Mouse (Mus musculus) midbrain, embryonic 10.5 days (tissue): Measurements from ENCODE around the gene Mrps18a. TPM values are rescaled to one million over a fixed set of nuclear protein-coding genes. Genes with fewer than 3 reads are reported as not detected.

Experiments
- DNase-seq: peaks from one replicate; pipeline ENCODE4 v3.0.0-alpha.2; 2017; ENCODE audit warnings: low spot score
- H3K27ac ChIP-seq: fragments of 300-500 bp; sonication (generic); replicated peaks from 2 replicates; pipeline ENCODE4 v1.5.1; 2016; ENCODE audit warnings: mild to moderate bottlenecking
- H3K27me3 ChIP-seq: fragments of 300-500 bp; sonication (generic); 2 replicates; pipeline ENCODE4 v1.6.1; 2016; ENCODE audit warnings: low read depth, mild to moderate bottlenecking; ENCODE audit not compliant: poor library complexity, severe bottlenecking
- H3K36me3 ChIP-seq: fragments of 300-500 bp; sonication (generic); 2 replicates; pipeline ENCODE4 v1.6.1; 2016; ENCODE audit warnings: mild to moderate bottlenecking, moderate library complexity
- H3K4me1 ChIP-seq: fragments of 300-500 bp; sonication (generic); 2 replicates; pipeline ENCODE4 v1.6.1; 2016
- H3K4me3 ChIP-seq: fragments of 300-500 bp; sonication (generic); 2 replicates; pipeline ENCODE4 v1.5.1; 2016; ENCODE audit warnings: mild to moderate bottlenecking, moderate library complexity
- H3K9me3 ChIP-seq: fragments of 300-500 bp; sonication (generic); replicated peaks from 2 replicates; pipeline ENCODE4 v1.6.1; 2016; ENCODE audit warnings: mild to moderate bottlenecking
- WGBS: fragments of 180-500 bp; shearing (Covaris S2); methylation state at CpG from one replicate; pipeline ENCODE4 v1.1.7; 2016; 5-methylcytosine and 5-hydroxymethylcytosine counted together
- polyA plus RNA-seq: library from polyadenylated mRNA; unstranded; fragments of >200 nt; fragmentation: Nextera tagmentation; extraction: Ambion mirVana; gene quantifications from 2 replicates; pipeline ENCODE4 v1.2.1, GENCODE M21; 2016

Gene Mrps18a
- 143 and 156 TPM in 2 replicates for polyA plus RNA-seq

DNA sequence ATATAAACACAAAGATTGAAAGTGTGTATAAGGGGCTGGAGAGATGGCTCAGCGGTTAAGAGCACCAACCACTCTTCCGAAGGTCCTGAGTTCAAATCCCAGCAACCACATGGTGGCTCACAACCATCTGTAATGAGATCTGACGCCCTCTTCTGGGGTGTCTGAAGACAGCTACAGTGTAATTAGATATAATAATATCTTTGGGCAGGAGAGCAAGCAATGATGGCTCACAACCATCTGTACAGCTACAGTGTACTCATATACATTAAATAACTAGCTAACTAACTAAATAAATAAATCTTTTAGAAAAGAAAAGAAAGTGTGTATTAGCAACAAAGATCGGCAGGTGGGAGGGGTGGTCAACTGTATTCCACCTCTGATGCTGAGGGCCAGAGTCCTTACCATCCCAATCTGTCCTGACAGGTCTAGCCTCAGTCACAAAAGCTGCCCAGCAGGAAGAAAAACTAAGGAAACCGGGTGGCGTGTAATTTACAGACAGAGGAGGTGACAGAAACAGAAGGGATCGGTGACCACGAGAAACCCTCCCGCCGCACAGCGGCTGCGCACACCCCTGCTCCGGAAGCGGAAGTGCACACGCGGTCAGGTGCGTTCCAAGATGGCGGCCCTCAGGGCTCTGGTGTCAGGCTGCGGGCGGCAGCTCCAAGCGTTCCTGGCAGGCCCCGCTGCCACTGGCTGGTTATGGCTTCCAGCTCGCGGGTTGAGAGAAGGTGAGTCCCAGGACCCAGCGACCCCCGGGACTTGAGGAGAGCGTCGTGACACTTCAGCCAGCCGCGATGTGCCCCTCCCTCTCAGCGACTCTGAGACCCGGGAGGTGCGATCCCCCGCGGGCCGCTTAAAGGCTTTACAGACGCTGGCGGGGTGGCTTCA lies at the start of gene Mrps18a:
Gene Mrps18a, plus strand, starts transcription at position 585 of the 888 bp plus-strand sequence.
- peak; percentile 85 for DNase-seq
- peaks cover 7% of the 10 kb centered on the region; the same call in 1 of the 2 replicates for H3K27me3 ChIP-seq
- peaks cover 19% of the 10 kb centered on the region for H3K36me3 ChIP-seq
- 6% methylated on average over 38 of the region's 38 CpGs for WGBS
- H3K27ac ChIP-seq: peak within 1 kb of the TSS; percentile 87
- no peaks in the 10 kb centered on the region for H3K9me3 ChIP-seq
- H3K4me3 ChIP-seq: peak within 1 kb of the TSS; percentile 82
- peaks cover 21% of the 10 kb centered on the region for H3K4me1 ChIP-seq

DNA sequence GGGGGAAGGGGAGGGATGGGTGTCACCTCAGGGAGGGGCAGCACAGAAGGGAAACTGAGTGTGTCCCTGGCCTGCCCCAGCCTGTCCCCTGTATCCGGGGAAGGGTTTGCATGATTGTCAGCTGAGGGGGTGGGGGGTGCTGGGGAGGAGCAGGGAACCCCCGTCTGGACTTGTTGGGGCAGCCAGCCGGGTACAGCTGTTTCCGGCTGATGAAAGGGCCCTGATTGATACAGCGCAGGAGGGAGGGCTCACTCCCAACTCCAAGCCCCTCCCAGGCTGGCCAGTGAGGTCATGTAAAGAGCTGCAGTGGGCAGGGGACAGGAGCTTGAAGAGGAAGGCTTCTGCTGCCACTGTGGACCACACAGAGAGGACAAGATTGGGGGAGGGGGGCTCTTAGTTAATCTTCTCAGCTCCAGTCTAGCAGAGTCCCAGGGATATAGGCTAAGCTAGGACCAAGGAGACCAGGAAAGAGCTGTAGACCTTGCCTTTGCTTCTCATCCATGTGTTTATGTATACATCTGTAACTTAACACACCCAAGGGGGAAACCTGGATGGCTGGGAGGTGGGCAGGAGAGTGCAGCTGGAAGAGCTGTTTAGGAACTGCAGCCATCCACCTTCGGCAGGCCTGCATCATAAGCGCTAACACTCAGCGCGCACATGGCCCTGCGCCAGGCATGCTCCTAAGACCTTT lies 47.4 kb upstream of the Mrps18a start:
- Histone ChIP-seq H3K27me3 (no peaks in the 10 kb centered on the region), H3K9me3 (no peaks in the 10 kb centered on the region), H3K4me1 (peaks cover 13% of the 10 kb centered on the region), H3K4me3 (0 out of 2 replicates have a peak overlapping the region, but pooled peaks have one; percentile 0), H3K27ac (peak overlapping the region; percentile 76), H3K36me3 (no peaks in the 10 kb centered on the region)
- peak; percentile 44 for DNase-seq
- WGBS: 40% methylated on average over 10 of the region's 10 CpGs

DNA sequence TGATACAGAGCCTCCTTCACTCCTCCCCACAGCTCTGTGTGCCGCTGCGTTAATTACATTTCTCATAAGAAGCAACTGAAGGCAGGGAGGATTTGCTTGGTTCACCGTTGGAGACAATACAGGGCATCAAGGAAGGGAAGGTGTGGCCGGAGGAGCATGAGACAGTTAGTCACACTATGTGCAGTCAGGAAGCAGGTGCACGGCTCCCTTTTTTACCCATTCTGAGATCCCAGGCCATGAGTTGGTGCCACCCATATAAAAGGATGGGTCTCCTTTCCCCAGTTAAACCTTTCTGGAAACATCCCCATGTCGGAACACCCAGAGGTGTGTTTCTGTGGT lies 46.8 kb upstream of the Mrps18a start:
- WGBS: 53% methylated on average over 6 of the region's 6 CpGs
- H3K36me3 ChIP-seq: no peaks in the 10 kb centered on the region
- H3K27ac ChIP-seq: peak overlapping the region; percentile 76
- no peaks in the 10 kb centered on the region for H3K27me3 ChIP-seq
- H3K9me3 ChIP-seq: no peaks in the 10 kb centered on the region
- H3K4me3 ChIP-seq: no peak overlapping the region
- H3K4me1 ChIP-seq: peaks cover 13% of the 10 kb centered on the region
- no peak for DNase-seq

DNA sequence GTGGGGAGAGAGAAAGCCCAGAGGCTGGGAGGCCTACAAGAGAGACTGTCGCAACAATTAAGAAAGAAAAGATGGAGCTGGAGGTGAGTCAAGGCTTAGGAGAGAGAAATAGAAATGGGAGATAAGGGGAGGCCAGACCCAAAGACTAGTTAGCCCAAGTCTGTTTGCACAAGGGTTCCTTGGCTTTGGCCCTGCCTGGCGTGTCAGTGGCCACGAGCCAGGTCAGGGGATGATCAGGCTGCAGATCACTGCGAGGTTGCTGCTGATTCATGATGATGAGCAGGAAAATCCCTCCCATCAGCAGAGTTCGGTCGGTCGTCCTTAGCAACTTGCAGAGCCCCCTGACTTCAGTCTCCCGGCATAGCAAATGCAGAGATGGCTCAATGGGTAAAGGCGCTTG lies 40.7 kb upstream of the Mrps18a start:
- H3K36me3 ChIP-seq: no peaks in the 10 kb centered on the region
- H3K27me3 ChIP-seq: no peaks in the 10 kb centered on the region
- H3K9me3 ChIP-seq: no peaks in the 10 kb centered on the region
- 67% methylated on average over 9 of the region's 9 CpGs for WGBS
- DNase-seq: no peak
- H3K4me1 ChIP-seq: 0 out of 2 replicates have a peak, but pooled peaks cover 5% of the 10 kb centered on the region
- no peak overlapping the region for H3K27ac ChIP-seq
- no peak overlapping the region for H3K4me3 ChIP-seq

DNA sequence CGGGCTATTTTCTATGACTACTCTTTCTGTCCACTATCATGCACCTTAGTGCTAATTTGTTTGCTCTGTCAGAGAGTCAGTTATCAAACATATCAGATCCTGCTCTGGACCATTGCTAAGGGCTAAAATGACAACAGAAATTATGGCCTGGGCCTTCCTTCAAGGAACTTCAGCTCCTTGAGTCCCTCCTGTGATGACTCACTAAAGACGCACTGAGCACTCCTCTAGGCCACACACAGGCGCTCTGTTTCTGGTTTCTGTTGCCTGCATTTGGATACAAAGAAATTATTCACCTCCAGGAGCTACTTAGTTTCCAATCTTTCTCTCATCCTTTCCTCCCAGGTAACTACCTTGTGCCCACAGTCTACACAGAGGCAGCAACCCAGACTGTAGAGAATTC lies 39.3 kb upstream of the Mrps18a start:
- Histone ChIP-seq H3K9me3 (no peaks in the 10 kb centered on the region), H3K27ac (no peak overlapping the region), H3K4me1 (0 out of 2 replicates have a peak, but pooled peaks cover 5% of the 10 kb centered on the region), H3K4me3 (no peak overlapping the region), H3K36me3 (no peaks in the 10 kb centered on the region), H3K27me3 (no peaks in the 10 kb centered on the region)
- DNase-seq: no peak
- 93% methylated on average over 3 of the region's 3 CpGs for WGBS

DNA sequence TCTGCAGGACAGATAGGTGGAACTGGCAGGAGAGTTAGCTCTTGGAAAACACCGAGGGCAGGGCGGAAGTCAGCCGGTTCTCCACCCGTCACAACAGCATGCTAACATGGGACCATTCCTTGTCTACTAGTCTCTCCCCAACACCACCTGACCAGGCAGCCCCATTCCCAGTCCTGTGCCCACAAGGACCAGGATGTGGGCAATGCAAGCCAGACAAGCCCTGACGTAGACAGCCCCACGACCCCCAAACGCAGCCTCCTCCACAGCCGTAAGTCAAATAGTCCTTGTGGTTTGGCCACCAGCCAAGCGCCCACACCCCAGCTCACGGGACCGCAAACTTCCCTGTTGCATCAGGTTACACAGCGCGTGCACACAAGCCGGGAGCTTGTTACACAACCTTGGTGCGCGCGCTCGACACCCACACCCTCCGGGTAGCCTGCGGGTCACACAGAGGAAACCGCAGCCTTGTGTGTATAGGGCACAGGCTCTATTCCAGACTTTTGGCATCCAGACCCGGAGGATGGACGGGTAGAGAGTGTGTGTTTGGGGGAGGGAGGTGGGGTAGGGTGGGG lies 37.0 kb upstream of the Mrps18a start:
- no peaks in the 10 kb centered on the region for H3K27me3 ChIP-seq
- no peaks in the 10 kb centered on the region for H3K36me3 ChIP-seq
- DNase-seq: no peak
- H3K9me3 ChIP-seq: no peaks in the 10 kb centered on the region
- no peak overlapping the region for H3K27ac ChIP-seq
- H3K4me3 ChIP-seq: no peak overlapping the region
- WGBS: 86% methylated on average over 23 of the region's 23 CpGs
- H3K4me1 ChIP-seq: 0 out of 2 replicates have a peak, but pooled peaks cover 5% of the 10 kb centered on the region

DNA sequence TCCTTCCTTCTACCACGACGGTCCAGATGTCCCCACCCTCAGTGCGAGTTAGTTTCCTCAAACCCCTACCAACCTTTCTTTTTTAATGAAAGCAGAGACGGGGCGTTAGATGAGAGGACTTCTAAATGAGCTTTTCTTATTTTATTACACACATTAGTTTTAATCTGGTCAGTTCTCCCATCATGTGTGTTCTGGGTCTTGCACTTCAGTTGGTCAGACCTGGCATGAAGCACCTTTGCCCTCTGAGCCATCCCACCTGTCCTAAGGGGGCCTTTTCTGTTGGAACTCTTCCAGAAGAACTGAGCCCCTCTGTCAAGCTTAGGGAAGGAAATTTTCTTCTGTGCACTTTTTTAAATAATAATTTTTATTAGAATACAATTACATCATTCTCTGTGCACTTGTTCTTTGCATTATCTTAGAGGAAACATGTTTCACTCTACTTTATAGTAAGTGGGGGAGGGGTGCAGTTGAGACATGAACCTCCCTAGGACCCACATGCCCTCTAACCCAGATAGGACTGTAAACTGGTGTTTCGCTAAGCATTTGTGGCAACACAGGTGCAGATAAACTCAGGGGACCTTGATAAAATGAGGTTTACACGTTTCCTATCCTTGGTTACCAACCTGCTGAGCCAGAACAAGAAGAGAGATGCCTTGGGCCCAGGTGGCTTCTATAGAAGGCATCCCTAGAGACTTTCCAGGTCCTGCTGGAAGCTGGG lies 36.2 kb upstream of the Mrps18a start:
- Histone ChIP-seq H3K27ac (no peak overlapping the region), H3K9me3 (peaks cover 2% of the 10 kb centered on the region; the same call in 1 of the 2 replicates), H3K27me3 (no peaks in the 10 kb centered on the region), H3K4me1 (0 out of 2 replicates have a peak, but pooled peaks cover 5% of the 10 kb centered on the region), H3K4me3 (no peak overlapping the region), H3K36me3 (no peaks in the 10 kb centered on the region)
- DNase-seq: no peak
- 78% methylated on average over 7 of the region's 7 CpGs for WGBS

DNA sequence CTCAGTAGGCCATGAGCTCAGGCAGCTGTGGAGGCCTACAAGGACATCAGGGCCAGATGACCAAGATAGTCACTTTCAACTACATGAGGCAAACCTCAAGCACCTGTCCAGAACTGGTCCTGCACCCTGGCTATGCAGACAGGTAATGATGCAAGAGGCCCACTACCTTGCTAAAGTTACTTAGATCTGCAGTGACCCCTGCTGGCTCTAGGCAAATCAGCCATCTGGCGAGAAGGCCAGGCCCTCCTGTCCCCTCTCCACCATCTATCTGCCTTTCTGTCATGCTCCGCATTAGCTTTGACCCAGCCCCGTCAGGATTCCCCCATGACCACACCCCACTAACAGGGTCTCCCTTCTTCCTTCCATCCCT lies 35.7 kb upstream of the Mrps18a start:
- H3K27ac ChIP-seq: no peak overlapping the region
- H3K9me3 ChIP-seq: peaks cover 2% of the 10 kb centered on the region; the same call in 1 of the 2 replicates
- no peaks in the 10 kb centered on the region for H3K27me3 ChIP-seq
- DNase-seq: no peak
- H3K4me3 ChIP-seq: no peak overlapping the region
- WGBS: 58% methylated on average over 3 of the region's 3 CpGs
- H3K4me1 ChIP-seq: peaks cover 5% of the 10 kb centered on the region; the same call in 1 of the 2 replicates
- no peaks in the 10 kb centered on the region for H3K36me3 ChIP-seq

DNA sequence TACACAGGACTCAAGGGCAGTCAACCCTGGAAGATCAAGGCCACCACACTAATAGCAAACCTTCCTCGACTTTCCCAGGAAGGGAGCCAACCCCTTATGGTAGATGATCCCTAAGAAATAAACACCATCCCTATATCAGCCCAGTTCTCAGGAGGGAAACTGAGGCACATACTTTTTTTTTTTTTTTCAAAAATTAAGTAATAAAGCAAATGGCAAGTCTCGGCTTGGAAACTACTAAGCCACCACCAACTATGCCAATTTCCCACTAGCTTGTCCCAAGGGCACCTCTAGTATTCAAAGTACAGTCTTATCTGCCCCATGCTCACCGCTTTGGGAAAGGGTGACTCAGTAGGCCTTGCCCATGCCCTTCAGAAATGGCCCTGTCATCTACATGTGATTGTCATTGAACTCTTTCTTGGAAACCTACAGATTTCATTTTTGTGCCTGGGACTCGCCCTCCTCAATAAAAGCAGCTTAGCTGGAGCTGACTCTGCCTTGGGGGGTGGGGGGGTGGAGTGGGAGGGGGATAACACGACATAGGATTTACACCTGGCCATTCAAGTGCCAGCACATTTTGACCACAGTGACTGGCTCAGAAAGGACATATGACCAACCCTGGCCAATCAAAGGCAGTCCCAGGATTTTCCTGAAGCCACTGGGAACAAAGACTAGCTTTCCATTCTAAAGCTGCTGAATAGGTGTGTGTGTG lies 35.1 kb upstream of the Mrps18a start:
- H3K36me3 ChIP-seq: no peaks in the 10 kb centered on the region
- peaks cover 2% of the 10 kb centered on the region; the same call in 1 of the 2 replicates for H3K9me3 ChIP-seq
- H3K4me1 ChIP-seq: peaks cover 9% of the 10 kb centered on the region
- H3K27me3 ChIP-seq: no peaks in the 10 kb centered on the region
- no peak overlapping the region for H3K27ac ChIP-seq
- DNase-seq: no peak
- 73% methylated on average over 5 of the region's 5 CpGs for WGBS
- H3K4me3 ChIP-seq: no peak overlapping the region

DNA sequence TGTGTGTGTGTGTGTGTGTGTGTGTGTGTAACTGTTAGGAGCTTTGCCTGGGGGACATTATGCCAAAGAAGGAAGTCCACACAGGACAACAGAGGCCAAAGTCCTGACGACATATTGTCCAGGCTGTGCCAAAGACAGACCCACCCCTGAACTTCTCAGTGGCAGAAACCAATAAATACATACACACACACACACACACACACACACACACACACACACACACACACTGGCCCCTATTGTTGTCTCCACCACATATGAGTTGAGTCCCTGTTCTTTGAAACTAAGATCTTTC lies 34.6 kb upstream of the Mrps18a start:
- H3K4me3 ChIP-seq: no peak overlapping the region
- 90% methylated on average over 1 of the region's 1 CpGs for WGBS
- no peaks in the 10 kb centered on the region for H3K36me3 ChIP-seq
- peaks cover 14% of the 10 kb centered on the region for H3K4me1 ChIP-seq
- no peak overlapping the region for H3K27ac ChIP-seq
- peaks cover 2% of the 10 kb centered on the region; the same call in 1 of the 2 replicates for H3K9me3 ChIP-seq
- no peaks in the 10 kb centered on the region for H3K27me3 ChIP-seq
- no peak for DNase-seq

DNA sequence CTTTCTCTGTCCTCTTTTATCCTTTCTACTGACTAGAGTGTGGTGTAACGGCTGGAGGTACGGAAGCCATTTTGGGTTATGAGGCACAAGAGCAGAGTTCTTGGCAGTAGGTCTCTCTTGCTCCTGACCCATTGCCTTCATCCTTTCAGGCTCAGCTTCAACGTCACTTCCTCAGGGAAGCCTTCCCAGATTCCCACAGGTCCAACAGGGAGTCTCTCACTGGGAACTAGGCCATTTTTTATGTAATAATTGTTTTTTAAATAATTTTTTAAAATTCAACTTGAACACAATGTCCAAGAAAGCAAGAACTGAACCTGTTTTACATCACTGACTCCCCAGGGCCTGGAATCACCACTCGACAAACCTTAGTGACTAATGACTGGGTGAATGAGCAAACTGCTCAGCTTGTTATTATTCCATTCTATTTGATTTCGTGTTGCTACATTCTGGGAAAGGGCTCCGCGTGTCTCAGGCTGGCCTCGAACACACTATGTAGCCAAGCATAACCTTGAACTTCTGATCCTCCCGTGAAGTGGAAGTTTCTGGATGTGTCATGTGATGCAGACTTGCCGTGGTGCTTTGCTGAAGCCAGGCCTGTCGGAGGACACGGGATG lies 32.8 kb upstream of the Mrps18a start:
- no peak overlapping the region for H3K4me3 ChIP-seq
- H3K36me3 ChIP-seq: no peaks in the 10 kb centered on the region
- H3K27ac ChIP-seq: no peak overlapping the region
- WGBS: 94% methylated on average over 12 of the region's 12 CpGs
- no peak for DNase-seq
- H3K4me1 ChIP-seq: peaks cover 21% of the 10 kb centered on the region
- H3K9me3 ChIP-seq: peaks cover 2% of the 10 kb centered on the region; the same call in 1 of the 2 replicates
- H3K27me3 ChIP-seq: no peaks in the 10 kb centered on the region
